Mouse (Mus musculus) stomach, embryonic 16.5 days (tissue): Measurements from ENCODE around the gene Spata17. TPM values are rescaled to one million over a fixed set of nuclear protein-coding genes. Genes with fewer than 3 reads are reported as not detected.

Experiments
- ATAC-seq: fragments of 200-750 bp; cut with Nextera tagmentation; 2 replicates; pipeline ENCODE4 v1.8.0; 2017; ENCODE audit warnings: moderate number of reproducible peaks, moderate TSS enrichment; ENCODE audit not compliant: insufficient read depth, low FRiP score
- H3K27ac ChIP-seq: fragments of 300-500 bp; sonication (generic); 2 replicates; pipeline ENCODE4 v1.5.1; 2014; ENCODE audit warnings: low read length
- H3K27me3 ChIP-seq: fragments of 300-500 bp; sonication (generic); 2 replicates; pipeline ENCODE4 v1.6.1; 2014; ENCODE audit warnings: low read length, control low read depth, mixed read lengths; ENCODE audit not compliant: control insufficient read depth, insufficient read depth
- H3K36me3 ChIP-seq: fragments of 300-500 bp; sonication (generic); 2 replicates; pipeline ENCODE4 v1.6.1; 2014; ENCODE audit warnings: low read length; ENCODE audit not compliant: control insufficient read depth, insufficient read depth
- H3K4me1 ChIP-seq: fragments of 300-500 bp; sonication (generic); 2 replicates; pipeline ENCODE4 v1.6.1; 2014; ENCODE audit warnings: low read length, control low read depth, mixed read lengths; ENCODE audit not compliant: control insufficient read depth, insufficient read depth
- H3K4me2 ChIP-seq: fragments of 300-500 bp; sonication (generic); 2 replicates; pipeline ENCODE4 v1.6.1; 2014; ENCODE audit warnings: low read depth, low read length, mixed read lengths
- H3K4me3 ChIP-seq: fragments of 300-500 bp; sonication (generic); replicated peaks from 2 replicates; pipeline ENCODE4 v1.5.1; 2014; ENCODE audit warnings: mild to moderate bottlenecking, low read length
- H3K9ac ChIP-seq: fragments of 300-500 bp; sonication (generic); 2 replicates; pipeline ENCODE4 v1.6.1; 2014; ENCODE audit warnings: low read length
- H3K9me3 ChIP-seq: fragments of 300-500 bp; sonication (generic); replicated peaks from 2 replicates; pipeline ENCODE4 v1.6.1; 2016; ENCODE audit warnings: low read length, control low read depth; ENCODE audit not compliant: control insufficient read depth
- WGBS: fragments of 180-500 bp; shearing (Covaris S2); extraction: QIAGEN DNeasy Blood & Tissue Kit; methylation state at CpG from one replicate; pipeline ENCODE4 v1.1.7; 2014; 5-methylcytosine and 5-hydroxymethylcytosine counted together
- polyA plus RNA-seq: library from polyadenylated mRNA; unstranded; fragments of >200 nt; fragmentation: Nextera tagmentation; extraction: Ambion mirVana; gene quantifications from 2 replicates; pipeline ENCODE4 v1.2.1, GENCODE M21; 2015

Gene Spata17
- polyA plus RNA-seq, 1 experiment from 2014 or later, result 0.70 TPM

- Histone ChIP-seq H3K4me3 (no peak overlapping the region), H3K4me2 (no peak overlapping the region), H3K9me3 (0 out of 2 replicates have a peak, but pooled peaks cover 5% of the 10 kb centered on the region), H3K27ac (no peak overlapping the region), H3K36me3 (no peaks in the 10 kb centered on the region), H3K9ac (no peak overlapping the region), H3K27me3 (no peaks in the 10 kb centered on the region), H3K4me1 (no peaks in the 10 kb centered on the region)
- no peak for ATAC-seq
- 70% methylated on average over 3 of the region's 3 CpGs for WGBS
These were observed 138.3 kb downstream of the Spata17 start for GRCm38 (mm10) chr1:187077043-187077334.

DNA sequence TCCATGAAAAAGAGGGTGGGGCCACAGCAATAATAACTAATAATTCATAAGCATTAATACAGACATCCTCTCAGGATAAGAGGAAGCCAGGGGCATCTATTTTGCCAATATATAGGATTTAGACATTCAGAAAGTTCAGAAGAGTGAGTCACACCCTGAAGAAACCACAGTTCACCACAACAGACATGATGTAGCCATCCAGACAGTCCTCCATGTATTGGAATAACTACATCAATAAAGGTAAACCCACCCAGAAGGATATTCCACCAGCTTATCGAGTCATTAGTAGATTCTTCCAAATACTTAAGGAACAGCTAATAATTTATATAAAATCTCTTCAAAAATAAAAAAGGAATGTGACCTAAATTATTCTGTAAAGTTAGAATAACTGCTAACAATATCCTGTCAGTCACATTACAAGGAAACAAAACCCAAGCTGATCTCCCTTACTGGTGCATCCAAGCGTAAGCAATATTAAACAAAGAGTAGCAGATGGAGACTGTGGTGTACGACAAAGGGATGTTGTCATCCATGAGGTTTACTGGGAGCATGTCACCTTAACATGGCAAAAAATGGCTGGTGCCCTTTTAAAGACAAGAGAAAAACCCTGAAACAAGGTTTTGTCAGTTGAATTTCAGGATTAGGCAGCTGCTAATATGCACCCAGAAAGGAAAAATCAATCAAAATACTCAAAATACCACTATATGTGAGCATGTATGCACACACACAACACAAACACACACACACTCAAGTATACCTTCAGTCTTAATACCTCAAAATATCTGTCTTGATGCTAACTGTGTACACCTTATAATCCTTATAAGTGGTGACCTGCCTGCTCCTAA is 138.8 kb downstream of the Spata17 start:
- H3K36me3 ChIP-seq, result no peaks in the 10 kb centered on the region
- WGBS, result 78% methylated on average over 3 of the region's 3 CpGs
- no peak overlapping the region for H3K27ac ChIP-seq
- H3K9me3 ChIP-seq, result 0 out of 2 replicates have a peak, but pooled peaks cover 5% of the 10 kb centered on the region
- H3K27me3 ChIP-seq, result no peaks in the 10 kb centered on the region
- H3K4me2 ChIP-seq, result no peak overlapping the region
- H3K4me1 ChIP-seq, result no peaks in the 10 kb centered on the region
- no peak overlapping the region for H3K4me3 ChIP-seq
- no peak overlapping the region for H3K9ac ChIP-seq
- ATAC-seq, result no peak

GRCm38 (mm10) chr1:187059874-187060273 is 155.4 kb downstream of the Spata17 start:
- no peaks in the 10 kb centered on the region for H3K9me3 ChIP-seq
- no peaks in the 10 kb centered on the region for H3K4me1 ChIP-seq
- no peak overlapping the region for H3K4me2 ChIP-seq
- no peak overlapping the region for H3K9ac ChIP-seq
- no peaks in the 10 kb centered on the region for H3K27me3 ChIP-seq
- no peak for ATAC-seq
- no peak overlapping the region for H3K4me3 ChIP-seq
- H3K36me3 ChIP-seq, result no peaks in the 10 kb centered on the region
- WGBS, result 67% methylated on average over 1 of the region's 1 CpGs
- no peak overlapping the region for H3K27ac ChIP-seq

- WGBS, result 73% methylated on average over 2 of the region's 2 CpGs
- H3K4me2 ChIP-seq, result no peak overlapping the region
- H3K9me3 ChIP-seq, result no peaks in the 10 kb centered on the region
- H3K4me1 ChIP-seq, result no peaks in the 10 kb centered on the region
- H3K27me3 ChIP-seq, result no peaks in the 10 kb centered on the region
- ATAC-seq, result no peak
- H3K9ac ChIP-seq, result no peak overlapping the region
- no peak overlapping the region for H3K27ac ChIP-seq
- H3K36me3 ChIP-seq, result no peaks in the 10 kb centered on the region
- H3K4me3 ChIP-seq, result no peak overlapping the region
These were observed 160.9 kb downstream of the Spata17 start for GRCm38 (mm10) chr1:187054333-187054732.

- Histone ChIP-seq H3K9ac (no peak overlapping the region), H3K36me3 (no peaks in the 10 kb centered on the region), H3K27me3 (no peaks in the 10 kb centered on the region), H3K9me3 (no peaks in the 10 kb centered on the region), H3K4me3 (no peak overlapping the region), H3K27ac (no peak overlapping the region), H3K4me2 (no peak overlapping the region), H3K4me1 (no peaks in the 10 kb centered on the region)
- WGBS, result 60% methylated on average over 3 of the region's 3 CpGs
- ATAC-seq, result no peak
These were observed 161.4 kb downstream of the Spata17 start for GRCm38 (mm10) chr1:187053862-187054261.

- 54% methylated on average over 5 of the region's 5 CpGs for WGBS
- no peak overlapping the region for H3K4me2 ChIP-seq
- H3K9ac ChIP-seq, result no peak overlapping the region
- no peaks in the 10 kb centered on the region for H3K4me1 ChIP-seq
- H3K27me3 ChIP-seq, result no peaks in the 10 kb centered on the region
- no peaks in the 10 kb centered on the region for H3K36me3 ChIP-seq
- no peaks in the 10 kb centered on the region for H3K9me3 ChIP-seq
- H3K4me3 ChIP-seq, result no peak overlapping the region
- no peak for ATAC-seq
- H3K27ac ChIP-seq, result no peak overlapping the region
These were observed 162.7 kb downstream of the Spata17 start for GRCm38 (mm10) chr1:187052532-187052931.

DNA sequence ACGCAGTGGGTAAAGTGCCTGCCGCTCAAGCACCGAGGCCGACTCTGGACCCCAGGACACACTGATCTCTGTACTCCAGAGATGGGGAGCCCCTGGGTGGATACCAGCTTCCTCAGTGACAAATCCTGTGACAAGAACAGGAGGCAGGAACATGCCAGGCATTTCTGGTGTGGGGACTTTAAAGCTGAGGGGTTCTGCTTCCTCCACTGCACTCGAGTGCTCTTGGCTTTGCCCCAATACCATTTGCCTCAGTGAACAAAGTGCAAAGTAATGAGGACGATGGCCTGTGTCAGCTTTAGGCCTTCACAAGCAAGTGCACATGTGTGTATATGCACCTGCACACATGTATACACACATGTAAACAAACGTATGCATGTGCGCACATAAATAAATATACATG is 164.0 kb downstream of the Spata17 start:
- ATAC-seq, result no peak
- H3K4me3 ChIP-seq, result no peak overlapping the region
- no peaks in the 10 kb centered on the region for H3K27me3 ChIP-seq
- no peak overlapping the region for H3K27ac ChIP-seq
- no peak overlapping the region for H3K9ac ChIP-seq
- H3K4me1 ChIP-seq, result no peaks in the 10 kb centered on the region
- no peaks in the 10 kb centered on the region for H3K9me3 ChIP-seq
- no peaks in the 10 kb centered on the region for H3K36me3 ChIP-seq
- H3K4me2 ChIP-seq, result no peak overlapping the region
- 87% methylated on average over 8 of the region's 8 CpGs for WGBS

GRCm38 (mm10) chr1:187048681-187049288 is 166.5 kb downstream of the Spata17 start:
- no peaks in the 10 kb centered on the region for H3K9me3 ChIP-seq
- 83% methylated on average over 9 of the region's 9 CpGs for WGBS
- no peak overlapping the region for H3K9ac ChIP-seq
- no peak overlapping the region for H3K4me2 ChIP-seq
- H3K36me3 ChIP-seq, result no peaks in the 10 kb centered on the region
- no peak overlapping the region for H3K4me3 ChIP-seq
- no peak for ATAC-seq
- H3K4me1 ChIP-seq, result no peaks in the 10 kb centered on the region
- H3K27me3 ChIP-seq, result no peaks in the 10 kb centered on the region
- no peak overlapping the region for H3K27ac ChIP-seq

- H3K27me3 ChIP-seq, result no peaks in the 10 kb centered on the region
- no peaks in the 10 kb centered on the region for H3K4me1 ChIP-seq
- H3K27ac ChIP-seq, result no peak overlapping the region
- H3K4me3 ChIP-seq, result no peak overlapping the region
- H3K4me2 ChIP-seq, result no peak overlapping the region
- ATAC-seq, result no peak
- no peaks in the 10 kb centered on the region for H3K36me3 ChIP-seq
- no peak overlapping the region for H3K9ac ChIP-seq
- H3K9me3 ChIP-seq, result no peaks in the 10 kb centered on the region
- 54% methylated on average over 6 of the region's 6 CpGs for WGBS
These were observed 170.5 kb downstream of the Spata17 start for GRCm38 (mm10) chr1:187044726-187045125.
